Mouse (Mus musculus): ENCODE data around the gene Stxbp5. TPM values are rescaled to one million over a fixed set of nuclear protein-coding genes. Genes with fewer than 3 reads are reported as not detected.

Stxbp5 gene
- polyA plus RNA-seq, 1 experiment from 2014 or later = 6.9 TPM

GRCm38 (mm10) chr10:9733861-9734260 is 167.0 kb downstream of the Stxbp5 start:
- Histone ChIP-seq H3K27ac (ENCODE audit: low read length) (no peak overlapping the region), H3K4me2 (ENCODE audit: low read length) (no peak overlapping the region), H3K9me3 (ENCODE audit: control insufficient read depth, low read length) (no peaks in the 10 kb centered on the region), H3K27me3 (replicated peaks; ENCODE audit: control insufficient read depth, insufficient read depth, low read length) (no peaks in the 10 kb centered on the region), H3K36me3 (ENCODE audit: control insufficient read depth, insufficient read depth) (no peaks in the 10 kb centered on the region), H3K4me3 (replicated peaks; ENCODE audit: low read length) (no peak overlapping the region), H3K9ac (replicated peaks; ENCODE audit: low read depth, low read length) (no peak overlapping the region), H3K4me1 (replicated peaks; ENCODE audit: control insufficient read depth, insufficient read depth, low read length) (no peaks in the 10 kb centered on the region)
- 33% methylated on average over 3 of the region's 3 CpGs for WGBS
- no peak for ATAC-seq

GRCm38 (mm10) chr10:9732065-9732749 is 168.7 kb downstream of the Stxbp5 start:
- Histone ChIP-seq H3K9ac (replicated peaks; ENCODE audit: low read depth, low read length) (no peak overlapping the region), H3K4me3 (replicated peaks; ENCODE audit: low read length) (no peak overlapping the region), H3K4me2 (ENCODE audit: low read length) (no peak overlapping the region), H3K4me1 (replicated peaks; ENCODE audit: control insufficient read depth, insufficient read depth, low read length) (no peaks in the 10 kb centered on the region), H3K36me3 (ENCODE audit: control insufficient read depth, insufficient read depth) (no peaks in the 10 kb centered on the region), H3K9me3 (ENCODE audit: control insufficient read depth, low read length) (no peaks in the 10 kb centered on the region), H3K27ac (ENCODE audit: low read length) (no peak overlapping the region), H3K27me3 (replicated peaks; ENCODE audit: control insufficient read depth, insufficient read depth, low read length) (no peaks in the 10 kb centered on the region)
- WGBS = 47% methylated on average over 9 of the region's 9 CpGs
- ATAC-seq = peak; percentile 68; the same call in 1 of the 2 replicates

- WGBS = 86% methylated on average over 11 of the region's 11 CpGs
- H3K9ac ChIP-seq (replicated peaks; ENCODE audit: low read depth, low read length) = no peak overlapping the region
- no peaks in the 10 kb centered on the region for H3K27me3 ChIP-seq (replicated peaks; ENCODE audit: control insufficient read depth, insufficient read depth, low read length)
- no peak for ATAC-seq
- H3K4me3 ChIP-seq (replicated peaks; ENCODE audit: low read length) = no peak overlapping the region
- H3K9me3 ChIP-seq (ENCODE audit: control insufficient read depth, low read length) = no peaks in the 10 kb centered on the region
- H3K36me3 ChIP-seq (ENCODE audit: control insufficient read depth, insufficient read depth) = no peaks in the 10 kb centered on the region
- no peak overlapping the region for H3K27ac ChIP-seq (ENCODE audit: low read length)
- no peaks in the 10 kb centered on the region for H3K4me1 ChIP-seq (replicated peaks; ENCODE audit: control insufficient read depth, insufficient read depth, low read length)
- no peak overlapping the region for H3K4me2 ChIP-seq (ENCODE audit: low read length)
Measured at GRCm38 (mm10) chr10:9722519-9723303, 178.2 kb downstream of the Stxbp5 start.

- 75% methylated on average over 5 of the region's 5 CpGs for WGBS
- Histone ChIP-seq H3K9me3 (ENCODE audit: control insufficient read depth, low read length) (no peaks in the 10 kb centered on the region), H3K4me1 (replicated peaks; ENCODE audit: control insufficient read depth, insufficient read depth, low read length) (no peaks in the 10 kb centered on the region), H3K9ac (replicated peaks; ENCODE audit: low read depth, low read length) (no peak overlapping the region), H3K4me3 (replicated peaks; ENCODE audit: low read length) (no peak overlapping the region), H3K27me3 (replicated peaks; ENCODE audit: control insufficient read depth, insufficient read depth, low read length) (no peaks in the 10 kb centered on the region), H3K4me2 (ENCODE audit: low read length) (no peak overlapping the region), H3K27ac (ENCODE audit: low read length) (no peak overlapping the region), H3K36me3 (ENCODE audit: control insufficient read depth, insufficient read depth) (no peaks in the 10 kb centered on the region)
- ATAC-seq = no peak
Measured at GRCm38 (mm10) chr10:9720027-9720426, 180.9 kb downstream of the Stxbp5 start.

- Histone ChIP-seq H3K9ac (replicated peaks; ENCODE audit: low read depth, low read length) (no peak overlapping the region), H3K4me2 (ENCODE audit: low read length) (no peak overlapping the region), H3K4me3 (replicated peaks; ENCODE audit: low read length) (no peak overlapping the region), H3K4me1 (replicated peaks; ENCODE audit: control insufficient read depth, insufficient read depth, low read length) (no peaks in the 10 kb centered on the region), H3K27me3 (replicated peaks; ENCODE audit: control insufficient read depth, insufficient read depth, low read length) (no peaks in the 10 kb centered on the region), H3K27ac (ENCODE audit: low read length) (no peak overlapping the region), H3K36me3 (ENCODE audit: control insufficient read depth, insufficient read depth) (no peaks in the 10 kb centered on the region), H3K9me3 (ENCODE audit: control insufficient read depth, low read length) (no peaks in the 10 kb centered on the region)
- WGBS = 75% methylated on average over 5 of the region's 5 CpGs
- ATAC-seq = no peak
Measured at GRCm38 (mm10) chr10:9718086-9718485, 182.8 kb downstream of the Stxbp5 start.

Other genes with a start within 250 kb of the Stxbp5 start
- gene Samd5, start 225.9 kb downstream of the Stxbp5 start, polyA plus RNA-seq (2015; fragmentation: Nextera tagmentation; extraction: Ambion mirVana) = 3.4 and 4.1 TPM in 2 replicates

Data from forebrain, embryonic 16.5 days (tissue).